Mouse (Mus musculus): ENCODE data around the gene Tsc2.

GRCm38 (mm10) chr17:24600502-24600901 is 31.9 kb downstream of the Tsc2 start:
- TF ChIP-seq CTCF (IDR thresholded peaks at IDR 0.05; ENCODE audit: low read depth) (no peak), EP300 (IDR thresholded peaks at IDR 0.05; ENCODE audit: low read depth) (no peak)
